Mouse (Mus musculus): Measurements from ENCODE around the gene Dapp1. TPM values are rescaled to one million over a fixed set of nuclear protein-coding genes. Genes with fewer than 3 reads are reported as not detected.

Gene Dapp1
- polyA plus RNA-seq, 2 experiments, result 8.8 to 11.5 TPM

DNA sequence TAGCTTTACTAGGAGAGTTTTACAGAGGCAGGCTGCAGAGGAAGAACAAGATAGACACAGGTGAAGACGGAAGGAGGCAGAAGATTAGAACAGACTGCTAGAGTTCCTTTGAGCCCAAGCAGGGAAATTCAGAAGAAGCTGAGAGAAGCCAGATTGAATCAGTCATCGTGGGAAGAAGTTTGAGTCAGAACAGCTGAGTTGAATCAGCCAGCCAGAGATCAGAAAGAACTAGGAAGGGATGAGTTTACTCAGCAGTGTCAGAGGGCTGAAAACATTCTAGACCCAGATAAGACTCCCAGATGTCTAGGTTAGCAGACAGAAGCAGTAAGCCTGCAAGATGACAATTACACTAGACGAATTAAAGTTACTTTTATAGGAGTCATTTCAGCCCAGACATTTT lies 47.4 kb downstream of the Dapp1 start:
- DNase-seq (ENCODE audit: low read depth in 3 of 3, low spot score in 3 of 3) (no peak), ATAC-seq (ENCODE audit: insufficient read depth) (no peak)
- Histone ChIP-seq H3K9me3 (ENCODE audit: control insufficient read depth, low read length) (no peaks in the 10 kb centered on the region), H3K27me3 (ENCODE audit: control insufficient read depth, insufficient read depth, low read length) (no peaks in the 10 kb centered on the region), H3K4me3 (ENCODE audit: insufficient read depth in 1 of 2, low read depth in 2 of 2, low read length in 2 of 2) (no peak overlapping the region), H3K4me1 (replicated peaks; ENCODE audit: control insufficient read depth in 2 of 2, insufficient read depth in 2 of 2, low read length in 1 of 2) (peaks cover 0 to 4% of the 10 kb centered on the region in 2 experiments; a peak in 1 of 4 replicates), H3K4me2 (ENCODE audit: low read depth) (no peak overlapping the region), H3K9ac (replicated peaks) (no peak overlapping the region), H3K36me3 (replicated peaks; ENCODE audit: control insufficient read depth, insufficient read depth, low read depth) (peaks cover 24% of the 10 kb centered on the region), H3K27ac (no peak overlapping the region)
- 44% methylated on average over 3 of the region's 3 CpGs for WGBS (ENCODE audit: insufficient replicate concordance)
- TF ChIP-seq CTCF (IDR thresholded peaks at IDR 0.05; ENCODE audit: low read depth) (no peak), EP300 (IDR thresholded peaks at IDR 0.05; ENCODE audit: low read depth) (no peak)

DNA sequence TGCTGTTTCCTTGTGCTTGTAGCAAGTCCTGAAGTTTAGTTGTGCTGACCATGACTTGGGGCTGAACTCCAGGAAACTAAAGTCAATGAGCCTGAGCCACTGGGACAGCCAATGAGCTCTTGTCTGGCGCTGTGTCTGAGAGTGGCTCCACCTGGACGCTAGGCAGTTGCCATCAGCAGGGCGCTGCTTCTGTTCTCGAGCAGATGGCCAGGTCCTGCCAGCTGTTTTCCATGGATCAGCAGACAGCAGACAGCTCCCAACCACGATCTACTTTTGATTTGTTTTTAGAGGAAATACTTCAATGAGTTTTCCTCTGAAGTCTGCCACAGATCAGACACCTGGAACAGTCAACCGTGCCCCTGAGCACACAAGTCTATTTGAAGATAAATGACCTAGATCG lies 48.6 kb downstream of the Dapp1 start:
- no peaks in the 10 kb centered on the region for H3K27me3 ChIP-seq (ENCODE audit: control insufficient read depth, insufficient read depth, low read length)
- H3K36me3 ChIP-seq (replicated peaks; ENCODE audit: control insufficient read depth, insufficient read depth, low read depth), result peaks cover 27% of the 10 kb centered on the region
- no peak overlapping the region for H3K9ac ChIP-seq (replicated peaks)
- DNase-seq (ENCODE audit: low read depth in 3 of 3, low spot score in 3 of 3) (no peak), ATAC-seq (ENCODE audit: insufficient read depth) (no peak)
- no peak overlapping the region for H3K4me3 ChIP-seq (ENCODE audit: insufficient read depth in 1 of 2, low read depth in 2 of 2, low read length in 2 of 2)
- peaks cover 0 to 4% of the 10 kb centered on the region in 2 experiments; a peak in 1 of 4 replicates for H3K4me1 ChIP-seq (replicated peaks; ENCODE audit: control insufficient read depth in 2 of 2, insufficient read depth in 2 of 2, low read length in 1 of 2)
- WGBS (ENCODE audit: insufficient replicate concordance), result 77% methylated on average over 7 of the region's 7 CpGs
- H3K4me2 ChIP-seq (ENCODE audit: low read depth), result no peak overlapping the region
- TF ChIP-seq CTCF (IDR thresholded peaks at IDR 0.05; ENCODE audit: low read depth) (no peak), EP300 (IDR thresholded peaks at IDR 0.05; ENCODE audit: low read depth) (no peak)
- H3K27ac ChIP-seq, result no peak overlapping the region
- no peaks in the 10 kb centered on the region for H3K9me3 ChIP-seq (ENCODE audit: control insufficient read depth, low read length)

DNA sequence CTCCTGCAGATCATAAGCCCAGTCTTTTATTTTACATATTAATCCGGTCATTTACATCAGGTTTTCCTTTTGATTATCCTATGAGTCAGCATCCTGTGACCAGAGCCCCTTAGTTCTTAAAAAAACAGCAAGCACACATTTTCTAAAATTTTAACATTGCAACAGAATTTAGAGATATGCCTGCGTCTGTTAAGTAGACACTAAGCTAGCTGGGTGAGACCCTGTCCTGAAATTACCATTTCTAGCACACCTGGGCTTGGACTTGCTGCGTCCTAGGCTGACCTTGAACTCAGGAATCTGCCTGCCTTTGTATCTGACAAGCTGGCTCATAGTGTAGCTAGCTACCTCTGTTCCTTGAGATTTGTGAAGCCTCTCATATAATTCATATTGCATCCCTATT lies 51.4 kb downstream of the Dapp1 start:
- Histone ChIP-seq H3K4me1 (replicated peaks; ENCODE audit: control insufficient read depth in 2 of 2, insufficient read depth in 2 of 2, low read length in 1 of 2) (peaks cover 0 to 2% of the 10 kb centered on the region in 2 experiments; a peak in 1 of 4 replicates), H3K27ac (no peak overlapping the region), H3K27me3 (ENCODE audit: control insufficient read depth, insufficient read depth, low read length) (no peaks in the 10 kb centered on the region), H3K36me3 (replicated peaks; ENCODE audit: control insufficient read depth, insufficient read depth, low read depth) (peaks cover 30% of the 10 kb centered on the region), H3K9ac (replicated peaks) (no peak overlapping the region), H3K4me3 (ENCODE audit: insufficient read depth in 1 of 2, low read depth in 2 of 2, low read length in 2 of 2) (no peak overlapping the region), H3K9me3 (ENCODE audit: control insufficient read depth, low read length) (no peaks in the 10 kb centered on the region), H3K4me2 (ENCODE audit: low read depth) (no peak overlapping the region)
- DNase-seq (ENCODE audit: low read depth in 3 of 3, low spot score in 3 of 3) (no peak), ATAC-seq (ENCODE audit: insufficient read depth) (no peak)
- WGBS (ENCODE audit: insufficient replicate concordance), result 75% methylated on average over 3 of the region's 3 CpGs
- TF ChIP-seq CTCF (IDR thresholded peaks at IDR 0.05; ENCODE audit: low read depth), result no peak
- TF ChIP-seq EP300 (IDR thresholded peaks at IDR 0.05; ENCODE audit: low read depth), result no peak

DNA sequence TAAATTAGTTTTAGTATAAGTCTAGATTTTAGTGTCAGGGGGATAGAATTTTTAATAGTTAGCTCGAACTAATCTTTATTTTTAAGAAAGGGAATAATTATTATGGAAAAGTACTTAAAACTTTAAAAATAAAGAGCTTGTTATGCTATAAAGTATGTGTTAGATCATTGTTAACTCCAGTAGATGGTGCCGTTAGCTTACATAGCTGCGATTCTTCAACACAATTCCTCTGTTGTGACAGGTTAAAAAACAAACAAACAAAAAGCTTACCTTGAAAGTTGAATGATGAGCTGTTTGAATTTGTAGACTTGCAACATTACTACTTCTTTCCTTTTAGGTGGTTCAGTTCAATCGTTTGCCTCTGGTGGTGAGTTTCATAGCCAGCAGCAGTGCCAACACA lies 54.3 kb downstream of the Dapp1 start:
- no peak for ATAC-seq (ENCODE audit: insufficient read depth)

DNA sequence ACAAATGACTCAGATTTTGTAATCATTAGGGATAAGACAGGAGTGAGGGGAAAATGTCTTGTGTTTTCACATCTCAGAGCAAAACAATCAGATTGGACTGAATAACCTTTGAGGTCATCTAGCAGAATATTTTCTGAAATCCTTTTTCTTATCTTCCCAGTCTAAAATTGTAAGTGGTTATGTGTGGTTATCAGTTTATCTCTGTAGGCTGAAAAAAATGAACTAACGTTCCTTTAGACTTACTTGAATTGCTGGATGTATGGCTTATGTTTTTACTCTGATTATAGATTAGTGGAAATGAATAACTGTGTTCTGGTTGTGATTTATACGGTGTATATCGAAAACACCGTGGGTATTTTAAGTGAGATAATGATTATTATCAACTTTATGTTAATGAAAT lies 60.8 kb downstream of the Dapp1 start:
- H3K9ac ChIP-seq (replicated peaks), result no peak overlapping the region
- no peaks in the 10 kb centered on the region for H3K9me3 ChIP-seq (ENCODE audit: control insufficient read depth, low read length)
- 66% methylated on average over 4 of the region's 4 CpGs for WGBS (ENCODE audit: insufficient replicate concordance)
- peaks cover 9% of the 10 kb centered on the region in 2 experiments for H3K4me1 ChIP-seq (replicated peaks; ENCODE audit: control insufficient read depth in 2 of 2, insufficient read depth in 2 of 2, low read length in 1 of 2)
- H3K4me2 ChIP-seq (ENCODE audit: low read depth), result no peak overlapping the region
- no peak for DNase-seq (ENCODE audit: low read depth in 3 of 3, low spot score in 3 of 3)
- no peak overlapping the region for H3K4me3 ChIP-seq (ENCODE audit: insufficient read depth in 1 of 2, low read depth in 2 of 2, low read length in 2 of 2)
- ATAC-seq (ENCODE audit: insufficient read depth), result no peak
- H3K36me3 ChIP-seq (replicated peaks; ENCODE audit: control insufficient read depth, insufficient read depth, low read depth), result peaks cover 15% of the 10 kb centered on the region
- no peaks in the 10 kb centered on the region for H3K27me3 ChIP-seq (ENCODE audit: control insufficient read depth, insufficient read depth, low read length)
- H3K27ac ChIP-seq, result no peak overlapping the region
- TF ChIP-seq EP300 (IDR thresholded peaks at IDR 0.05; ENCODE audit: low read depth) (no peak), CTCF (IDR thresholded peaks at IDR 0.05; ENCODE audit: low read depth) (no peak)

More for the DNA sequence above, 54.3 kb downstream of the Dapp1 start:
- DNase-seq (ENCODE audit: low read depth in 3 of 3, low spot score in 3 of 3), result no peak
- H3K4me2 ChIP-seq (ENCODE audit: low read depth), result no peak overlapping the region
- H3K27ac ChIP-seq, result no peak overlapping the region
- H3K9me3 ChIP-seq (ENCODE audit: control insufficient read depth, low read length), result no peaks in the 10 kb centered on the region
- no peaks in the 10 kb centered on the region for H3K27me3 ChIP-seq (ENCODE audit: control insufficient read depth, insufficient read depth, low read length)
- 74% methylated on average over 4 of the region's 4 CpGs for WGBS (ENCODE audit: insufficient replicate concordance)
- peaks cover 0 to 2% of the 10 kb centered on the region in 2 experiments; a peak in 1 of 4 replicates for H3K4me1 ChIP-seq (replicated peaks; ENCODE audit: control insufficient read depth in 2 of 2, insufficient read depth in 2 of 2, low read length in 1 of 2)
- no peak for TF ChIP-seq CTCF (IDR thresholded peaks at IDR 0.05; ENCODE audit: low read depth)
- no peak for TF ChIP-seq EP300 (IDR thresholded peaks at IDR 0.05; ENCODE audit: low read depth)
- no peak overlapping the region for H3K9ac ChIP-seq (replicated peaks)
- H3K36me3 ChIP-seq (replicated peaks; ENCODE audit: control insufficient read depth, insufficient read depth, low read depth), result peaks cover 27% of the 10 kb centered on the region
- no peak overlapping the region for H3K4me3 ChIP-seq (ENCODE audit: insufficient read depth in 1 of 2, low read depth in 2 of 2, low read length in 2 of 2)

Data from liver, embryonic 14.5 days (tissue).